Mouse (Mus musculus): ENCODE measurements around the gene Asxl1. TPM values are rescaled to one million over a fixed set of nuclear protein-coding genes. Genes with fewer than 3 reads are reported as not detected.

Asxl1 gene
- polyA plus RNA-seq, 1 experiment from 2014 or later: 15.1 TPM

- no peak overlapping the region for H3K9ac ChIP-seq (ENCODE audit: low read depth, low read length)
- H3K4me1 ChIP-seq (replicated peaks; ENCODE audit: control insufficient read depth, insufficient read depth, low read length): peaks cover 21% of the 10 kb centered on the region
- H3K27ac ChIP-seq (ENCODE audit: low read depth, low read length): no peak overlapping the region
- no peak for ATAC-seq (replicated peaks; ENCODE audit: low FRiP score)
- no peak overlapping the region for H3K4me2 ChIP-seq
- no peak for DNase-seq (ENCODE audit: low spot score)
- H3K4me3 ChIP-seq (ENCODE audit: low read depth, low read length): no peak overlapping the region
- H3K36me3 ChIP-seq (ENCODE audit: control insufficient read depth, insufficient read depth, low read length): peaks cover 3% of the 10 kb centered on the region; the same call in 1 of the 2 replicates
- H3K27me3 ChIP-seq (replicated peaks; ENCODE audit: control insufficient read depth, insufficient read depth, low read length): no peaks in the 10 kb centered on the region
- 87% methylated on average over 9 of the region's 9 CpGs for WGBS
- H3K9me3 ChIP-seq (ENCODE audit: control insufficient read depth, low read length): no peaks in the 10 kb centered on the region
Observed at GRCm38 (mm10) chr2:153338361-153339350, 7.0 kb upstream of the Asxl1 start.

DNA sequence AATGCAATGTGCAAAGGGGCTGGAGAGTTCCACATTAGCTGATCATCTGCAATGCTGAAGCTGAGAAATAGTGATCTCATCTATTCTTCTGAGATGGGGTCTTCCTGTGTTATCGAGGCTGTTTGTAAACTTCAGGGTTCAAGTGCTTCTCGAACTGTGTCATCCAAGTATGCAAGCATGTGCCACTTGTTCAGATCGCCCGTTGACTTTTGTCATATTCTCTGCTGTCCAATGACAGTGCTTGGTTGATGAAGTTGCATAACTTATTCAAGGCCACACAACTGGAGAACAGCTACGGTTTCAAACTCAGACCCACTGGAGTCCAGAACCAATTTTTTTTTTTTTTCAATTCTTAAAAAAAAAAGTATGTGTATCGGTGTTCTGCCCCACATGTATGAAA is 3.5 kb upstream of the Asxl1 start:
- no peak overlapping the region for H3K4me2 ChIP-seq
- H3K9me3 ChIP-seq (ENCODE audit: control insufficient read depth, low read length): no peaks in the 10 kb centered on the region
- WGBS: 87% methylated on average over 6 of the region's 6 CpGs
- no peak overlapping the region for H3K4me3 ChIP-seq (ENCODE audit: low read depth, low read length)
- DNase-seq (ENCODE audit: low spot score): no peak
- H3K4me1 ChIP-seq (replicated peaks; ENCODE audit: control insufficient read depth, insufficient read depth, low read length): peaks cover 18% of the 10 kb centered on the region
- ATAC-seq (replicated peaks; ENCODE audit: low FRiP score): no peak
- H3K27me3 ChIP-seq (replicated peaks; ENCODE audit: control insufficient read depth, insufficient read depth, low read length): no peaks in the 10 kb centered on the region
- peak overlapping the region; percentile 57; the same call in 1 of the 2 replicates for H3K27ac ChIP-seq (ENCODE audit: low read depth, low read length)
- H3K36me3 ChIP-seq (ENCODE audit: control insufficient read depth, insufficient read depth, low read length): peaks cover 3% of the 10 kb centered on the region; the same call in 1 of the 2 replicates
- peak overlapping the region; percentile 31; the same call in 1 of the 2 replicates for H3K9ac ChIP-seq (ENCODE audit: low read depth, low read length)

DNA sequence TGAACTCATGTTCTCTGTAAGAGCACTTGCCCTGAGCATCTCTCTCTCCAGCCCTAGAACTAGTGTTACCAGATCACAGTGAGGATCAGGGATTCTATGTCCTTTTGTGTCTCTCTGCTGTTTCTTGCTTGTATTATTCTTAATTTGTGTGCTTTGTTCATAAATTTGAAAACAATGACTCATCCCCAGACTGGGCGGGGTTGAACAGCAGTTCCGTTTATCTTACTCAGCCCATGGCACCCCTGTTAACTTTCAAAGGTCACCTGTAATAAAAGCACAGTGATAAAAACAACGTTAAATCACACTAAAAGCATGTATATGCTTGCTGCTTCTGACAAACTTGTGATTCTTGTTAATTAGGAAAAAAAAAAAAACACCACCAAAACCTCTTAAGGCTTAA is 3.0 kb upstream of the Asxl1 start:
- no peaks in the 10 kb centered on the region for H3K27me3 ChIP-seq (replicated peaks; ENCODE audit: control insufficient read depth, insufficient read depth, low read length)
- peak overlapping the region; percentile 31; the same call in 1 of the 2 replicates for H3K9ac ChIP-seq (ENCODE audit: low read depth, low read length)
- no peaks in the 10 kb centered on the region for H3K9me3 ChIP-seq (ENCODE audit: control insufficient read depth, low read length)
- ATAC-seq (replicated peaks; ENCODE audit: low FRiP score) (no peak), DNase-seq (ENCODE audit: low spot score) (no peak)
- H3K27ac ChIP-seq (ENCODE audit: low read depth, low read length): peak overlapping the region; percentile 57; the same call in 1 of the 2 replicates
- WGBS: 53% methylated on average over 3 of the region's 3 CpGs
- H3K4me3 ChIP-seq (ENCODE audit: low read depth, low read length): no peak overlapping the region
- H3K4me2 ChIP-seq: no peak overlapping the region
- peaks cover 18% of the 10 kb centered on the region for H3K4me1 ChIP-seq (replicated peaks; ENCODE audit: control insufficient read depth, insufficient read depth, low read length)
- peaks cover 3% of the 10 kb centered on the region; the same call in 1 of the 2 replicates for H3K36me3 ChIP-seq (ENCODE audit: control insufficient read depth, insufficient read depth, low read length)

DNA sequence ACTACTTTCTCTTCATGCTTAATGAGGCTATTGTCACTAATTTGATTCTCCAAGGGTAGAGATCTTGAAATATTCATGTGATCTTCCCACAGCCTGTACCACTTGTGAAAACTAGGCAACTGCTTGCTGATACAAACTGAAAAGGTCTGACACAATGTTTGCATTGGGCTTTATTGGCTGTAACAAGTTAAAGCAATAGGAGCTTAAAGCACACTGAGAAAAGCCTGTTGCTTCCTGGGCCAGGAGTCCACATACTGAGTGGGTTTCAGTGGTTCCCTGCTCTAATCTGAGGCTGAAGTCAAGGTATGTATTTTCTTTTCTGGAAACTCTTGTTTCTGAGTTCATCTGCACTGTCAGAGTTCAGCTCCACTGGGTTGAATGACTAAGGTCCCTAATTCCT is 2.4 kb upstream of the Asxl1 start:
- peaks cover 22% of the 10 kb centered on the region for H3K4me1 ChIP-seq (replicated peaks; ENCODE audit: control insufficient read depth, insufficient read depth, low read length)
- no peak overlapping the region for H3K9ac ChIP-seq (ENCODE audit: low read depth, low read length)
- no peaks in the 10 kb centered on the region for H3K27me3 ChIP-seq (replicated peaks; ENCODE audit: control insufficient read depth, insufficient read depth, low read length)
- H3K4me2 ChIP-seq: no peak overlapping the region
- no peak overlapping the region for H3K4me3 ChIP-seq (ENCODE audit: low read depth, low read length)
- ATAC-seq (replicated peaks; ENCODE audit: low FRiP score): no peak
- no peaks in the 10 kb centered on the region for H3K9me3 ChIP-seq (ENCODE audit: control insufficient read depth, low read length)
- H3K36me3 ChIP-seq (ENCODE audit: control insufficient read depth, insufficient read depth, low read length): peaks cover 3% of the 10 kb centered on the region; the same call in 1 of the 2 replicates
- H3K27ac ChIP-seq (ENCODE audit: low read depth, low read length): peak overlapping the region; percentile 55
- DNase-seq (ENCODE audit: low spot score): no peak

DNA sequence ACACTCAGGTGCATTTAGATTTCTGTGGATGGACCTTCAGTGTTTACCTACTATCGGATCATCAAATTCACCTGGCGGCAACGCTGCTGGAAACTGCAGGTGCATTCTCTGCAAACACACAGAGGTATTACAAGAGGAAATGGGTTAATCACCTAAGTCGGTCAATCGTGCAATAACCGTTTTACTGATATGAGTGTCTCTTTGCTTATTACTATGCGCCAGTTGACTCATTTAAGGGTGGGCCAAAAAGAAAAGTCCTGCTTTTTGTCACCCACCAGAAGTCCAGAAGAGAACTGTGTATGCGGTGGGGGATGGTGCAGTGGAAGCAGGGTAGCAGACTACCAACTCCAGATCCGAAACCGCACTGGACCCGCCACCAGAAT is 567 bp upstream of the Asxl1 start:
- H3K4me3 ChIP-seq (ENCODE audit: low read depth, low read length): peak overlapping the region; percentile 97
- peaks cover 3% of the 10 kb centered on the region; the same call in 1 of the 2 replicates for H3K36me3 ChIP-seq (ENCODE audit: control insufficient read depth, insufficient read depth, low read length)
- peak overlapping the region; percentile 99 for H3K27ac ChIP-seq (ENCODE audit: low read depth, low read length)
- ATAC-seq (replicated peaks; ENCODE audit: low FRiP score) (no peak), DNase-seq (ENCODE audit: low spot score) (no peak)
- 5% methylated on average over 11 of the region's 11 CpGs for WGBS
- no peaks in the 10 kb centered on the region for H3K9me3 ChIP-seq (ENCODE audit: control insufficient read depth, low read length)
- H3K4me1 ChIP-seq (replicated peaks; ENCODE audit: control insufficient read depth, insufficient read depth, low read length): peaks cover 38% of the 10 kb centered on the region
- H3K4me2 ChIP-seq: peak overlapping the region; percentile 83
- H3K9ac ChIP-seq (ENCODE audit: low read depth, low read length): peak overlapping the region; percentile 99
- H3K27me3 ChIP-seq (replicated peaks; ENCODE audit: control insufficient read depth, insufficient read depth, low read length): no peaks in the 10 kb centered on the region

DNA sequence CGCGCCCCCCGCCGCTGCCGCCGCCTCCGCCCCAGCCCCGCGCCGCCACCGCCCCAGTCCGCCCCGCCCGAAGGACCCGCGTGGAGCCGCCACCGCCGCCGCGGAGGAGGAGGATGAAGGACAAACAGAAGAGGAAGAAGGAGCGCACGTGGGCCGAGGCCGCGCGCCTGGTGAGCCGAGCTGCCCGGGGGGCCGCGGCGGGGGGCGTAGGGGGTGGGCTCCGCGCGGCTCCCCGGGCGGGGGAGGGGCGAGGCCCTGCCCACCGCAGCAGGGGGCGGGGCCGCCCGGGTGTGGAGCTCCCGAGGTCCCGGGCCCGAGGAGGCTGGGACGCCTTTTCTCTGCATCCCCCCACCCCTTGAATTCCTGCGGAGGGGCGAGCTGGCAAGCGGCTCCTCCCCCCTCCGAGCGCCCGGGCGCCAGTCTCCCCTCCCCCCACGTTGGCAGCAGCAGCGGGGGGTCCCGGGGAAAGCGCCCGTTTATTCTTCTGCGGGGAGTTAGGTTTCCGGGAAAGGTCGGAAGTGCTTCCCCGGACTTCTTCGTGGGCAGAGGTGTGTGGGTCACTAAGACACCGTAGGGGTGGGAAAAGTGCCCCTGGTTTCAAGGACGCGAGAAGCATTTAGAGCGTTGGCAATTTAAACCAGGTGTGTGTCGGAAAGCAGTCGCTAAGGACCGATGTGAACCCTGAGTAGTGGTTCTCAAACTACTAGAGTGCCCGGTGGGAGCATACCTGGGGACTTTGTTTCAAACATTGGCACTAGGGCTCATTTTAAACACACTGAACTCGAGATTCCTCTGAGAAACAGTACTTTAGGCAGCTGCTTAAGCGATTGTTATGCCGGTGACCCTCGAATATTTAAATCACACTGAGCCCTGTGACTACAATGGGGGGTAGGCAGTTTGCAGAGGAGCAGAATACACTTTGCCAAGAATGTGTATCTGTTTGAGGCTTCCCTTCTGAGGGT is 873 bp downstream of the Asxl1 start:
- Histone ChIP-seq H3K27ac (ENCODE audit: low read depth, low read length) (peak overlapping the region; percentile 99), H3K27me3 (replicated peaks; ENCODE audit: control insufficient read depth, insufficient read depth, low read length) (no peaks in the 10 kb centered on the region), H3K4me3 (ENCODE audit: low read depth, low read length) (peak overlapping the region; percentile 97), H3K4me1 (replicated peaks; ENCODE audit: control insufficient read depth, insufficient read depth, low read length) (peaks cover 52% of the 10 kb centered on the region), H3K9ac (ENCODE audit: low read depth, low read length) (peak overlapping the region; percentile 99), H3K9me3 (ENCODE audit: control insufficient read depth, low read length) (no peaks in the 10 kb centered on the region), H3K4me2 (peak overlapping the region; percentile 89), H3K36me3 (ENCODE audit: control insufficient read depth, insufficient read depth, low read length) (peaks cover 3% of the 10 kb centered on the region; the same call in 1 of the 2 replicates)
- ATAC-seq (replicated peaks; ENCODE audit: low FRiP score) (peak; percentile 49; the same call in 1 of the 2 replicates), DNase-seq (ENCODE audit: low spot score) (peak; percentile 84)
- WGBS: under 1% methylated on average over 38 of the region's 76 CpGs

DNA sequence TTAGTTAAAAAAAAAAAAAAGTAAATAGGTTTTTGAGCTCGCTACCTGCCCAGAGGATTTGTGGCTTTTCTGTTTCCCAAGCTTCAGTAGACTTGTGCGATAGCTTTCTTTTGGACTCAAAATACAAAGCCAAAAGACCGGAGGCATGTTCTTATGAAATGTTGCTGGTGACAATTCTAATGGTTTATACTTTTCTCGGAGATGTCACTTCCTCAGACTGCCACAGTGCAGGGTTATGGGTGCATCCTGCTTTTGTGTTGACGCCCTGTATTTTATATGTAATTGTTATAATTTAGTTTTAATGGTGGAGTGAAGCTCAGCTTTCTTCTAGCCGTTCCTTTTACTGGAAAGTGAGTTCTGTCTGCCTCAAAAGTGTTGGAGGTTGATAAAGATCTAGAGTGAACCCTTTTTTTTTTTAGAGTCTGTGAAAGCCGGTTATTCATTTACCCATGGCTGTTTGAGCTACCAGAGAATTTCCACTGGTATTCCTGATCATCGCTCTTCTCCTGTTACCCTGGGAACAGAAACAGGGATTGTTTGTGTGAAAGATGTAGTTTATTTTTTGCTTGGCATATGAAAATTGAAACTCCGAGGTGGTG is 1.7 kb downstream of the Asxl1 start:
- Histone ChIP-seq H3K9me3 (ENCODE audit: control insufficient read depth, low read length) (no peaks in the 10 kb centered on the region), H3K4me1 (replicated peaks; ENCODE audit: control insufficient read depth, insufficient read depth, low read length) (peaks cover 49% of the 10 kb centered on the region), H3K27me3 (replicated peaks; ENCODE audit: control insufficient read depth, insufficient read depth, low read length) (no peaks in the 10 kb centered on the region), H3K4me3 (ENCODE audit: low read depth, low read length) (peak overlapping the region; percentile 97), H3K27ac (ENCODE audit: low read depth, low read length) (peak overlapping the region; percentile 99), H3K4me2 (peak overlapping the region; percentile 89), H3K36me3 (ENCODE audit: control insufficient read depth, insufficient read depth, low read length) (peaks cover under 1% of the 10 kb centered on the region; the same call in 1 of the 2 replicates), H3K9ac (ENCODE audit: low read depth, low read length) (peak overlapping the region; percentile 99)
- DNase-seq (ENCODE audit: low spot score): no peak
- 5% methylated on average over 9 of the region's 9 CpGs for WGBS
- no peak for ATAC-seq (replicated peaks; ENCODE audit: low FRiP score)
